Mouse (Mus musculus) inflammation-experienced regulatory T-cells, adult 6 months (primary cell): ENCODE results near the gene Amotl1. TPM values are rescaled to one million over a fixed set of nuclear protein-coding genes. Genes with fewer than 3 reads are reported as not detected.

Experiments used
- polyA plus RNA-seq, 3 experiments: library from polyadenylated mRNA; unstranded; fragments of 100-300 nt; shearing (Covaris generic); gene quantifications; one replicate each; pipeline ENCODE4 v1.2.1; 2017

Amotl1 gene
- polyA plus RNA-seq, 3 experiments from 2014 or later = 0.04 to 0.72 TPM; not detected in 1

Other genes with a start within 250 kb of the Amotl1 start
- gene Kdm4d, start 144.6 kb downstream of the Amotl1 start, polyA plus RNA-seq = 1 to 10 TPM; 1.9 to 3.5 (median 2.7) TPM
- 100 to 1,000 TPM; 193 to 283 (median 194) TPM for gene Cwc15, start 144.4 kb downstream of the Amotl1 start, polyA plus RNA-seq
- under 1 TPM; 0.21 to 0.45 (median 0.28) TPM for gene Piwil4, start 95.7 kb upstream of the Amotl1 start, polyA plus RNA-seq
- gene Fut4, start 107.3 kb upstream of the Amotl1 start, polyA plus RNA-seq = not detected
- gene 1700012B09Rik, start 126.0 kb upstream of the Amotl1 start, polyA plus RNA-seq = not detected
- 10 to 100 TPM; 18.3 to 28.9 (median 26.6) TPM for gene Mre11a, start 139.6 kb upstream of the Amotl1 start, polyA plus RNA-seq
- 10 to 100 TPM; 20.1 to 41.7 (median 29.0) TPM for gene Ankrd49, start 139.8 kb upstream of the Amotl1 start, polyA plus RNA-seq
- 100 to 1,000 TPM in 1 of 3 experiments, 10 to 100 TPM in 1, 1 to 10 TPM in 1; 1.2 to 109 (median 83.0) TPM for gene Gpr83, start 215.2 kb upstream of the Amotl1 start, polyA plus RNA-seq